Mouse (Mus musculus) olfactory bulb, adult 2 months (tissue): ENCODE measurements around the gene Tent5b.

Source experiments
- CTCF ChIP-seq: fragments of 200-500 bp; IDR thresholded peaks from 2 replicates; pipeline ENCODE4 v1.5.1; 2012; ENCODE audit warnings: low read depth, mild to moderate bottlenecking, low read length, moderate library complexity; ENCODE audit not compliant: insufficient read depth
- POLR2A ChIP-seq: fragments of 200-500 bp; IDR thresholded peaks from 2 replicates; pipeline ENCODE4 v1.6.1; 2012; ENCODE audit warnings: mild to moderate bottlenecking, low read depth, low read length, moderate library complexity; ENCODE audit not compliant: insufficient read depth

DNA sequence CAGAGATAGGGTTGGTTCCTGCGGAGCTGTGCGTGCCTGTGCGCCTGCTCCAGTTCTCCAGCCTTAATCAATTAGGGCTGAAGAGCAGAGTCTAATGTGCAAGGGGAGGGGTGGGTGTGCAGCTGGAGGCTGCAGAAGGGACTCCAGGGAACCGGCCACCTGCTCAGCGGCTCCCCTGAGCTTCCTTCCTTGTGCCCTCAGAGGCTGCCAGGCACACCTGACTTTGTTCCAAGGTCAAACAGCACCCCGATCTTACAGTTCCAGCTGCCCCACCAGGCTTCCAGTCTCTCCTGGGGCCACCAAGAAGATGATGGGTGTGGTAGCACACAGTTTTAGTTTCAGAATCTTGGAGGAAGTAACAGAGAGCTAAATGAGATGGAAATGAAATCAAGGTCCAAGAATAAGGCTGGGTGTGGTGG lies 39.5 kb upstream of the Tent5b start:
- TF ChIP-seq POLR2A (no peak), CTCF (no peak)
